23 mouse cellular contexts compared by ENCODE assay signal in genomic region chr13:102315921-102316692, GRCm38 (mm10).
DNase-seq lines count a peak whose midpoint lies in the region; ATAC-seq and TF ChIP-seq lines count a peak whose summit lies in the region.
"Had no signal": no experiment of that assay in that cellular context is flagged by ENCODE, and none has a peak within 500 bp of the region (broad histone marks: within the 10 kb centered on the region; RNA-seq: fewer than 3 reads in every experiment).

No protein-coding gene starts in this region.

- H3K4me2 ChIP-seq in forebrain, postnatal 0 days (ENCODE audit: low read depth), result no peak overlapping the region
- no peak overlapping the region for H3K4me2 ChIP-seq in liver, postnatal 0 days (ENCODE audit: low read depth, low read length)
- H3K4me2 ChIP-seq in liver, embryonic 12.5 days, result no peak overlapping the region
- H3K4me2 ChIP-seq in stomach, embryonic 16.5 days (ENCODE audit: low read depth, low read length), result no peak overlapping the region
- H3K4me2 ChIP-seq: embryonic facial prominence, embryonic 15.5 days; limb, embryonic 13.5 days; liver, embryonic 15.5 days; midbrain, embryonic 13.5 days had no signal

- H3K36me3 ChIP-seq in forebrain, postnatal 0 days (ENCODE audit: insufficient read depth), result no peaks in the 10 kb centered on the region
- no peaks in the 10 kb centered on the region for H3K36me3 ChIP-seq in forebrain, embryonic 10.5 days (replicated peaks)
- H3K36me3 ChIP-seq in liver, postnatal 0 days (replicated peaks; ENCODE audit: insufficient read depth, low read length), result no peaks in the 10 kb centered on the region
- H3K36me3 ChIP-seq in liver, embryonic 12.5 days, result no peaks in the 10 kb centered on the region
- H3K36me3 ChIP-seq in stomach, embryonic 16.5 days (ENCODE audit: control insufficient read depth, insufficient read depth, low read length), result no peaks in the 10 kb centered on the region
- H3K36me3 ChIP-seq: embryonic facial prominence, embryonic 15.5 days; heart, embryonic 10.5 days; limb, embryonic 13.5 days; liver, embryonic 15.5 days; midbrain, embryonic 13.5 days had no signal

- 42% methylated on average over 3 of the region's 3 CpGs for WGBS in forebrain, postnatal 0 days
- WGBS in forebrain, embryonic 10.5 days, result 81% methylated on average over 3 of the region's 3 CpGs
- 85% methylated on average over 3 of the region's 3 CpGs for WGBS in liver, postnatal 0 days (ENCODE audit: insufficient replicate concordance)
- WGBS in liver, embryonic 12.5 days (ENCODE audit: insufficient replicate concordance), result 67% methylated on average over 3 of the region's 3 CpGs
- WGBS in stomach, embryonic 16.5 days, result 60% methylated on average over 3 of the region's 3 CpGs

- TF ChIP-seq CTCF in forebrain, postnatal 0 days (IDR thresholded peaks at IDR 0.05; ENCODE audit: low read depth), result 0 out of 2 replicates have a peak, but pooled peaks have one; percentile 8
- TF ChIP-seq CTCF in liver, postnatal 0 days (IDR thresholded peaks at IDR 0.05; ENCODE audit: low read depth), result no peak

- DNase-seq in forebrain, postnatal 0 days, result no peak
- no peak for DNase-seq in forebrain, embryonic 10.5 days (ENCODE audit: extremely low spot score, low spot score)
- no peak for DNase-seq in liver, postnatal 0 days
- DNase-seq in brain, adult 2 months (ENCODE audit: low read depth, low spot score), result peak; percentile 5
- DNase-seq in B cell, adult 2 months, result no peak
- DNase-seq: adrenal gland, adult 2 months; cerebellum, adult 2 months; cerebellum, postnatal 25 days; embryo, embryonic 11 days; gastrocnemius, adult 2 months; kidney, adult 11 months; layer of hippocampus, adult 9-11 months; lung, postnatal 14 days had no signal

- no peaks in the 10 kb centered on the region for H3K4me1 ChIP-seq in forebrain, postnatal 0 days (ENCODE audit: insufficient read depth)
- 0 out of 2 replicates have a peak, but pooled peaks cover 4% of the 10 kb centered on the region for H3K4me1 ChIP-seq in forebrain, embryonic 10.5 days
- no peaks in the 10 kb centered on the region for H3K4me1 ChIP-seq in liver, postnatal 0 days (ENCODE audit: insufficient read depth)
- H3K4me1 ChIP-seq in liver, embryonic 12.5 days, result no peaks in the 10 kb centered on the region
- H3K4me1 ChIP-seq in stomach, embryonic 16.5 days (ENCODE audit: control insufficient read depth, insufficient read depth, low read length), result 0 out of 2 replicates have a peak, but pooled peaks cover 2% of the 10 kb centered on the region
- H3K4me1 ChIP-seq: embryonic facial prominence, embryonic 15.5 days; limb, embryonic 13.5 days; liver, embryonic 15.5 days; midbrain, embryonic 13.5 days had no signal

- no peak overlapping the region for H3K4me3 ChIP-seq in forebrain, postnatal 0 days (ENCODE audit: low read depth, low read length)
- H3K4me3 ChIP-seq in forebrain, embryonic 10.5 days, result no peak overlapping the region
- no peak overlapping the region for H3K4me3 ChIP-seq in liver, postnatal 0 days (ENCODE audit: low read depth, low read length)
- H3K4me3 ChIP-seq in liver, embryonic 12.5 days, result no peak overlapping the region
- no peak overlapping the region for H3K4me3 ChIP-seq in stomach, embryonic 16.5 days (replicated peaks; ENCODE audit: low read length)
- H3K4me3 ChIP-seq: embryonic facial prominence, embryonic 15.5 days; gastrocnemius, adult 2 months; heart, embryonic 10.5 days; limb, embryonic 13.5 days; liver, embryonic 15.5 days; megakaryocyte, embryonic 14.5 days; midbrain, embryonic 13.5 days had no signal

- no peak overlapping the region for H3K27ac ChIP-seq in forebrain, postnatal 0 days (ENCODE audit: low read depth, low read length)
- H3K27ac ChIP-seq in forebrain, embryonic 10.5 days, result no peak overlapping the region
- no peak overlapping the region for H3K27ac ChIP-seq in liver, postnatal 0 days (ENCODE audit: low read depth)
- H3K27ac ChIP-seq in liver, embryonic 12.5 days, result no peak overlapping the region
- peak overlapping the region; percentile 51; the same call in 1 of the 2 replicates for H3K27ac ChIP-seq in stomach, embryonic 16.5 days (ENCODE audit: low read length)
- H3K27ac ChIP-seq: embryonic facial prominence, embryonic 15.5 days; gastrocnemius, adult 2 months; heart, embryonic 10.5 days; limb, embryonic 13.5 days; liver, embryonic 15.5 days; midbrain, embryonic 13.5 days had no signal

- H3K9me3 ChIP-seq in forebrain, postnatal 0 days (ENCODE audit: low read length), result no peaks in the 10 kb centered on the region
- H3K9me3 ChIP-seq in forebrain, embryonic 10.5 days, result no peaks in the 10 kb centered on the region
- H3K9me3 ChIP-seq in liver, postnatal 0 days (ENCODE audit: low read length), result no peaks in the 10 kb centered on the region
- H3K9me3 ChIP-seq in liver, embryonic 12.5 days (replicated peaks), result no peaks in the 10 kb centered on the region
- no peaks in the 10 kb centered on the region for H3K9me3 ChIP-seq in stomach, embryonic 16.5 days (replicated peaks; ENCODE audit: control insufficient read depth, low read length)
- H3K9me3 ChIP-seq: embryonic facial prominence, embryonic 15.5 days; heart, embryonic 10.5 days; limb, embryonic 13.5 days; liver, embryonic 15.5 days; megakaryocyte, embryonic 14.5 days; midbrain, embryonic 13.5 days had no signal

- TF ChIP-seq EP300 in liver, postnatal 0 days (IDR thresholded peaks at IDR 0.05; ENCODE audit: low read depth), result peak; percentile 31; the same call in 1 of the 2 replicates

- H3K27me3 ChIP-seq in forebrain, postnatal 0 days (ENCODE audit: insufficient read depth, low read length), result no peaks in the 10 kb centered on the region
- H3K27me3 ChIP-seq in forebrain, embryonic 10.5 days (ENCODE audit: poor library complexity, severe bottlenecking), result no peaks in the 10 kb centered on the region
- no peaks in the 10 kb centered on the region for H3K27me3 ChIP-seq in liver, postnatal 0 days (ENCODE audit: insufficient read depth, low read length)
- no peaks in the 10 kb centered on the region for H3K27me3 ChIP-seq in liver, embryonic 12.5 days (replicated peaks)
- no peaks in the 10 kb centered on the region for H3K27me3 ChIP-seq in stomach, embryonic 16.5 days (ENCODE audit: control insufficient read depth, insufficient read depth, low read length)
- H3K27me3 ChIP-seq: embryonic facial prominence, embryonic 15.5 days; limb, embryonic 13.5 days; liver, embryonic 15.5 days; megakaryocyte, embryonic 14.5 days; midbrain, embryonic 13.5 days; Patski had no signal

- no peak overlapping the region for H3K9ac ChIP-seq in forebrain, postnatal 0 days
- no peak overlapping the region for H3K9ac ChIP-seq in liver, postnatal 0 days (replicated peaks)
- H3K9ac ChIP-seq in liver, embryonic 12.5 days, result no peak overlapping the region
- no peak overlapping the region for H3K9ac ChIP-seq in stomach, embryonic 16.5 days (ENCODE audit: low read length)
- H3K9ac ChIP-seq: embryonic facial prominence, embryonic 15.5 days; limb, embryonic 13.5 days; liver, embryonic 15.5 days; midbrain, embryonic 13.5 days had no signal

- ATAC-seq in forebrain, postnatal 0 days, result no peak
- no peak for ATAC-seq in liver, postnatal 0 days
- ATAC-seq in liver, embryonic 12.5 days, result no peak
- peak; percentile 68; the same call in 1 of the 2 replicates for ATAC-seq in stomach, embryonic 16.5 days (ENCODE audit: insufficient read depth, low FRiP score)
- ATAC-seq: hindbrain, embryonic 16.5 days; midbrain, embryonic 13.5 days; Patski had no signal
